Mouse (Mus musculus) ES-E14 (cell line): ENCODE measurements around the gene Psmd3. TPM values are rescaled to one million over a fixed set of nuclear protein-coding genes. Genes with fewer than 3 reads are reported as not detected.

Source experiments
- DNase-seq: peaks from one replicate; pipeline ENCODE4 v3.0.0-alpha.2; 2013; ENCODE audit warnings: low read depth, low spot score
- H3K27ac ChIP-seq: 2 replicates; pipeline ENCODE4 v1.5.1; 2012; ENCODE audit warnings: low read depth, mild to moderate bottlenecking, low read length, moderate library complexity, mixed read lengths; ENCODE audit not compliant: poor library complexity, insufficient read depth, severe bottlenecking
- H3K36me3 ChIP-seq: 2 replicates; pipeline ENCODE4 v1.6.1; 2012; ENCODE audit warnings: mild to moderate bottlenecking, low read length, moderate library complexity, mixed read lengths; ENCODE audit not compliant: control insufficient read depth, poor library complexity, insufficient read depth, severe bottlenecking
- H3K4me1 ChIP-seq, 2 experiments: fragments of 150-350 bp in 1 of 2; sonication (generic) in 1 of 2; 2 replicates each; pipeline ENCODE4 v1.6.1; 2012; ENCODE audit warnings: low read length in 2 of 2, mild to moderate bottlenecking in 1 of 2, mixed read lengths in 1 of 2; ENCODE audit not compliant: control insufficient read depth in 2 of 2, insufficient read depth in 2 of 2, poor library complexity in 1 of 2
- H3K4me3 ChIP-seq, 2 experiments: fragments of 150-350 bp in 1 of 2; sonication (generic) in 1 of 2; 2 replicates each; pipeline ENCODE4 v1.5.1; 2012; ENCODE audit warnings: low read length in 2 of 2, low read depth in 1 of 2, mild to moderate bottlenecking in 1 of 2, mixed read lengths in 1 of 2; ENCODE audit not compliant: insufficient read depth in 1 of 2, poor library complexity in 1 of 2, severe bottlenecking in 1 of 2
- H3K9ac ChIP-seq: 2 replicates; pipeline ENCODE4 v1.6.1; 2012; ENCODE audit warnings: low read depth, mild to moderate bottlenecking, low read length, mixed read lengths; ENCODE audit not compliant: poor library complexity, insufficient read depth, severe bottlenecking
- H3K9me3 ChIP-seq: fragments of 150-350 bp; sonication (generic); 2 replicates; pipeline ENCODE4 v1.6.1; 2012; ENCODE audit warnings: low read depth, mild to moderate bottlenecking, low read length; ENCODE audit not compliant: control insufficient read depth, insufficient read depth
- CHD2 ChIP-seq: IDR thresholded peaks from 2 replicates; pipeline ENCODE4 v1.6.1; 2014; ENCODE audit warnings: mild to moderate bottlenecking, low read depth, low read length, inconsistent platforms
- HCFC1 ChIP-seq: IDR thresholded peaks from 2 replicates; pipeline ENCODE4 v1.6.1; 2012; ENCODE audit warnings: low read length, inconsistent platforms, borderline replicate concordance; ENCODE audit not compliant: insufficient read depth
- MAFK ChIP-seq: IDR thresholded peaks from 2 replicates; pipeline ENCODE4 v1.6.1; 2014; ENCODE audit warnings: mild to moderate bottlenecking, low read depth, low read length, inconsistent platforms; ENCODE audit not compliant: insufficient read depth
- ZC3H11A ChIP-seq: IDR thresholded peaks from 2 replicates; pipeline ENCODE4 v1.6.1; 2012; ENCODE audit warnings: low read depth, mild to moderate bottlenecking, inconsistent platforms, low read length, borderline replicate concordance
- ZNF384 ChIP-seq: IDR thresholded peaks from 2 replicates; pipeline ENCODE4 v1.6.1; 2012; ENCODE audit warnings: low read depth, low read length, inconsistent platforms
- in situ Hi-C, 2 experiments: fragments of 600-800 bp; cut with MboI; formaldehyde crosslinking; loops; one replicate each; pipeline ENCODE4 v1.15.1; 2025; ENCODE audit warnings: low sequenced_read_pairs in 2 of 2, inconsistent platforms in 1 of 2; ENCODE audit not compliant: unreplicated experiment in 2 of 2
- total RNA-seq: library from RNA; depleted of rRNA; stranded (reverse); fragments of 300-350 nt; gene quantifications from 2 replicates; pipeline ENCODE4 v1.2.3, GENCODE M21; 2012

The Psmd3 gene
- total RNA-seq, 1 experiment = 408 TPM

GRCm38 (mm10) chr11:98685642-98686041, 3.3 kb downstream of the Psmd3 start:
- no peak for DNase-seq
- H3K9ac ChIP-seq = no peak overlapping the region
- no peak overlapping the region for H3K27ac ChIP-seq
- H3K4me1 ChIP-seq = peaks cover 5 to 6% of the 10 kb centered on the region in 2 experiments; a peak in 3 of 4 replicates
- peaks cover 47% of the 10 kb centered on the region for H3K36me3 ChIP-seq
- no peak for TF ChIP-seq CHD2
- no peak for TF ChIP-seq MAFK
- TF ChIP-seq HCFC1 = no peak
- H3K9me3 ChIP-seq = no peaks in the 10 kb centered on the region
- no peak overlapping the region for H3K4me3 ChIP-seq
- in situ Hi-C loops = no loop called here

- DNase-seq = no peak
- peaks cover 61% of the 10 kb centered on the region for H3K36me3 ChIP-seq
- no peaks in the 10 kb centered on the region for H3K9me3 ChIP-seq
- H3K27ac ChIP-seq = no peak overlapping the region
- no peak overlapping the region for H3K4me3 ChIP-seq
- TF ChIP-seq CHD2 (no peak), ZC3H11A (no peak), HCFC1 (no peak), MAFK (no peak), ZNF384 (no peak)
- peaks cover 2 to 3% of the 10 kb centered on the region in 2 experiments; a peak in 1 of 4 replicates for H3K4me1 ChIP-seq
- in situ Hi-C loops = no loop called here
- H3K9ac ChIP-seq = no peak overlapping the region
Measured at GRCm38 (mm10) chr11:98686976-98687375, 4.6 kb downstream of the Psmd3 start.

DNA sequence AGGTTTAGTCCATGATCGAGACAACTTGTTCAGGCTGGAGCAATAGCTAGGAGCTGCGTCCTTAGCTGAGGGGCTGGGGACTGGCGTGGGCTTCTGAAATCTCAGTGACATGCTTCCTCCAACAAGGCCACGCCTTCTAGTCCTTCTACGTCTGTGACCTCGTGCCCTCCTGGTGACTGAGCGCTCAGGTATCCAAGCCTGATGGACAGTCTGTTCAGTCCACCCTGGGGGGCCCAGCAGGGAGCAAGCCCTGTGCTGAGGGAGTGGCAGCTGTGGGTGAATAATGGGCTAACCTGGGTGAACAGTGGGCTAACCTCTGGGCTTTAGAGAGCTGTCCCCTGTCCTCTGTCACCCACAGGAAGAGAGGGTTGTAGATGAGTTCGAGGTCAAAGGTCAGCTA, 5.7 kb downstream of the Psmd3 start:
- Histone ChIP-seq H3K9me3 (no peaks in the 10 kb centered on the region), H3K4me1 (peaks cover 2 to 3% of the 10 kb centered on the region in 2 experiments; a peak in 1 of 4 replicates), H3K36me3 (peaks cover 65% of the 10 kb centered on the region), H3K9ac (no peak overlapping the region), H3K27ac (no peak overlapping the region), H3K4me3 (no peak overlapping the region)
- no peak for DNase-seq
- TF ChIP-seq ZC3H11A (no peak), CHD2 (no peak), ZNF384 (no peak), HCFC1 (no peak), MAFK (no peak)
- in situ Hi-C loops = no loop called here

- no peak overlapping the region for H3K27ac ChIP-seq
- no peak overlapping the region for H3K9ac ChIP-seq
- peaks cover 65% of the 10 kb centered on the region for H3K36me3 ChIP-seq
- in situ Hi-C loops = no loop called here
- TF ChIP-seq ZC3H11A (no peak), HCFC1 (no peak), CHD2 (no peak), MAFK (no peak), ZNF384 (no peak)
- no peak for DNase-seq
- H3K4me1 ChIP-seq = peaks cover 4 to 9% of the 10 kb centered on the region in 2 experiments; a peak in 1 of 4 replicates
- H3K4me3 ChIP-seq = no peak overlapping the region
- H3K9me3 ChIP-seq = no peaks in the 10 kb centered on the region
Measured at GRCm38 (mm10) chr11:98693201-98693600, 10.8 kb downstream of the Psmd3 start.

DNA sequence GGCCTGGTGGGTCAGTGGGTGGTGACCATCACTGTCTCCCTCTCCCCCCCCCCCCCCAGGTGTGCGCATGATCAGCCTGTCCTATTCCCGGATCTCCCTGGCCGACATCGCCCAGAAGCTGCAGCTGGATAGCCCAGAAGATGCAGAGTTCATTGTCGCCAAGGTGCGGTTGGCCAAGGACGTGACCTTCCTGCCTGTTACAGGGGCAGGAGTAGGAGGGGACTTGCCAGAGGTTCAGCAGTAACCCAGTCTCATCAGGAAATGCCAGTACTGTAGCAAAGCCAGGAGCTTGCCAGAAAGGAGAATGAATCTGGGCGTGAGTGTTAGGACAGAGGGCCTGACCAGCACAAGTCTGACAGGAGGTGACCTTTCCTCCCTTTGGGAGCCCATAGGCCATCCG, 11.4 kb downstream of the Psmd3 start:
- TF ChIP-seq HCFC1 (no peak), MAFK (no peak), CHD2 (no peak), ZC3H11A (no peak), ZNF384 (no peak)
- no peak for DNase-seq
- Histone ChIP-seq H3K27ac (no peak overlapping the region), H3K9me3 (no peaks in the 10 kb centered on the region), H3K36me3 (peaks cover 62% of the 10 kb centered on the region), H3K4me1 (peaks cover 4 to 9% of the 10 kb centered on the region in 2 experiments; a peak in 1 of 4 replicates), H3K9ac (no peak overlapping the region), H3K4me3 (no peak overlapping the region)
- in situ Hi-C loops = no loop called here
